Mouse (Mus musculus): Measurements from ENCODE around the gene Peli3.

GRCm38 (mm10) chr19:4936896-4937295 is 6.0 kb downstream of the Peli3 start:
- TF ChIP-seq CTCF (IDR thresholded peaks at IDR 0.05; ENCODE audit: control insufficient read depth, insufficient read depth, insufficient replicate concordance, low read depth, low read length) (no peak), POLR2A (IDR thresholded peaks at IDR 0.05; ENCODE audit: control insufficient read depth, low read depth, low read length) (no peak)

Data from testis, adult 2 months (tissue).